Mouse (Mus musculus): Measurements from ENCODE around the gene Nop2. TPM values are rescaled to one million over a fixed set of nuclear protein-coding genes. Genes with fewer than 3 reads are reported as not detected.

Nop2 gene
- total RNA-seq, 2 experiments from 2014 or later: 36.5 to 36.8 TPM

DNA sequence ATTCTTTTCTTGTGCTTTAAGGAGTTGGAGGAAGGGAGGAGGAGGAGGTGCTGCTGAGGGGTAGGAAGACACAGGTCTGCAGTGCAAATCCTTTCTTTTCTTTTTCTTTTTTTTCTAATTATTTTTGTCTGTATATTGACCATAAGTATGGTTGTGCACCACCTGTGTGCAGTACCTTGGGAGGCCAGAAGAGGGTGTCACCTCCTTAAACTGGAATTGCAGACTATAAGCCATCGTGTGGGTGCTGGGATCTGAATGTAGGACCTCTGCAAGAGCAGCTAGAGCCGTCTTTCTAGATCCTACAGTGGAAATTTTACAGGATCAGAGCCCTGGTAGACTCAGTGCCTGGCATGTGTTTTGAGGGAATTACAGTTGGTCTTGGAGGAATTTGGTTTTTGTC is 24.0 kb upstream of the Nop2 start:
- no peak for DNase-seq (ENCODE audit: low spot score in 2 of 2)

DNA sequence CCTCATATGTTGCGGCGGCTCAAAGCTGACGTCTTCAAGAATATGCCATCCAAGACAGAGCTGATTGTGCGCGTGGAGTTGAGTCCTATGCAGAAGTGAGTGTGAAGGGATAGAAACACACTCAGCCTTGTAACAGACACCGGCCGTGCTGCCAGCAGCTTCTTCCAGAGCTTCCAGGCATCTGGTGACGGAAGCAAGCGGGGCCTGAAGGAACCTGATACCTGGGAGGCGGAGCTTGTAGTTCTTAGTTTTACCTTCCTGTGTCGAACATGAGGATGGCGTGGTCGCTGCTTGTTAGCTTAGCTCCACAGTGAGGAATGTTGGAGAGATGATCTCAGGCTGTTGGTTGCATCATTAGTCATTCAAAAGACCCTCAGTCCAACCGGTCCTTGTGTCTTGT is 22.3 kb upstream of the Nop2 start:
- DNase-seq (ENCODE audit: low spot score in 2 of 2): no peak

DNA sequence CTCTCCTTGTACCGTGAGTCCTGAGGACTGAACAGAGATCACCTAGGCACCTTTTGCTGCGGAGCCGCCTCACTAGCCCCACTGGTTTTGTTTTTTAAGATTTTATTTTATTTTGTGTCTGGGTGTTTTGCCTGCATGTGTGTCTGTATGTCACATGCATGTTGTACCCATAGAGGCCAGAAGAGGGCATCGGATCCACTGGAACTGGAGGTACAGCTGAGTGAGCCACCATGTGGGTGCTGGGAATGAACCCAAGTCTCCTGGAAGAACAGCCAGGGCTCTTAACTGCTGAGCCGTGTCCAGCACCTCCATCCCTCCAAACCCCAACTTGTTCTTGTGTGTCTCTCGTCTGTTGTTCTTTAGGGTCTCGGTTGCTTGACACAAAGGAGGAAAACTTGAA is 20.8 kb upstream of the Nop2 start:
- no peak for DNase-seq (ENCODE audit: low spot score in 2 of 2)

DNA sequence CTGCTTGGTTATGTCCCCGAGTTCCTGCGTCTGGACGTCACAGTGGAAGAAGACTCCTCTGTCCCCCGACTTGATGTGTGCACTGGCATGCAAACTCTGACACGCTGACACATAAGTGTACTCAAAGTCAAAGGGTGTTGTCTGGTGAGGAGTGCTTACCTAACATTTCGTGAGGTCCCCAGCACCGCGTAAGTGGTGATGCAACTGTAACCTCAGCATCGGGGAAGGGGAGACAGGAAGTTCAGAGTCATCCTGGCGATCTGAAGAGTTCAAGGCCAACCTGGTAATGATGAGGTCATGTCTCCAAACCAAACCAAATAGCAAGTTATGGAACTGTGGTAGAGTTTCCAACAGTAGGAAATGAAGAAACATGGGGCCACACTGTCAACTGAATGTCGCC is 19.2 kb upstream of the Nop2 start:
- DNase-seq (ENCODE audit: low spot score in 2 of 2): no peak

DNA sequence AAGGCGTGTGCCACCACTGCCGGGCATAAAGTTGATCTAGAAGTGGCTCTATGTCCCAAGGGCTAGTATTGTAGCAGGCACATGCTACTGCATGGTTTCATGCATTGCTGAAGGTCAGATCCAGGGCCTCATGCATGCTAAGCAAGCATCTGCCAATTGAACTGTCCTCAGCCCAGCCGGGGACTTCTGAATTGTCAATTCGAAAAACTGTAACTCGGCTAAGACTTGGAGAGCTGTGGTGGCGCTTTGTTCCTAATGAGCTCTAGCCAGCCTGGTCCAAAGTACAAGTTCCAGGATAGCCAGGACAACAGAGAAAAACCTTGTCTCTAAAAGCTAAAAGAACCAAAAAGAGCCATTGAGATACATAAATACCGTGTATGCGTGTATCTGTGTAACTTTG is 12.3 kb upstream of the Nop2 start:
- no peak for DNase-seq (ENCODE audit: low spot score in 2 of 2)

DNA sequence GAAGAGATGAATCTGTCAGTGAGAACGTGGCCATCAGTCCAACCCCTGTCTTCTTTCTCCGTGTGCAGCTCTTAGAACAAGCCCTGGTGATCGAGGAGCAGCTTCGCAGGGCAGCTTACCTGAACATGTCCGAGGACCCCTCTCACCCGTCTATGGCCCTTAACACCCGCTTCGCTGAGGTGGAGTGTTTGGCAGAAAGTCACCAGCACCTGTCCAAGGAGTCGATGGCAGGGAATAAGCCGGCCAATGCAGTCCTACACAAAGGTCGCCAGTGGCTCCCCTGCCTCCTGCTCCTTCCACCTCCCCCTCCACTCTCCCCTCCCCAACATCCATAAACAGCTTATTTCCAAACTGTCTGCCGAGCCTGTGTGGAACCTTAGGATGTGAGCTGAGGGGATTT is 3.0 kb upstream of the Nop2 start:
- no peak for DNase-seq (ENCODE audit: low spot score in 2 of 2)

DNA sequence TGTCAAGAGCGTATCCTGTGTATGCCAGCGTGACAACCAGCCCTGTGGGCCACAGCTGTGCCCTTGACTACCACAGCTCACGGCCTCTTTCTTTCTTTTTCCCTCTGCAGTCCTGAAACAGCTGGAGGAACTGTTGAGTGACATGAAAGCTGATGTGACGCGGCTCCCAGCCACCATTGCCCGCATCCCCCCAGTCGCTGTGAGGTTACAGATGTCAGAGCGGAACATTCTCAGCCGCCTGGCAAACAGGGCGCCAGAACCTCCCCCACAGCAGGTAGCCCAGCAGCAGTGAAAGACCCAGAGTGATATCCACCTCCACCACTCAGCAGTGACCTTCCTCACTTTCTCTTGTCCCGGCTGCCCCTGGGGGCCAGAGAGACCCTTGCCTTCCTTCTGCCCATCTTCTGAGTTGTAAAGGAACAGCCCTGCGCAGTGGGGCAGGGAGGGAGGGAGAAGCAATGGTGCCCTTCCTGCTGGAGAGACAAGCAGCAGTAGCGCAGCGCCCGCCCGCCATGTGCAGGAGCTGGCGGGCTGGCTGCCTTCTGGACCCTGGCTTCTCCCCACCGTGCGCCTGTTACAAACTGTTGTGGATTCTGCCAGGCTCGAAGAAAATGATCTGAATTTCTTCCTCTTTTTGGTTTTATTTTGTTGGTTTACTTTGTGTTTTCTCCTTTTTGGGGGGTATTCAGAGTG is 1.9 kb upstream of the Nop2 start:
- DNase-seq (ENCODE audit: low spot score in 2 of 2): no peak

DNA sequence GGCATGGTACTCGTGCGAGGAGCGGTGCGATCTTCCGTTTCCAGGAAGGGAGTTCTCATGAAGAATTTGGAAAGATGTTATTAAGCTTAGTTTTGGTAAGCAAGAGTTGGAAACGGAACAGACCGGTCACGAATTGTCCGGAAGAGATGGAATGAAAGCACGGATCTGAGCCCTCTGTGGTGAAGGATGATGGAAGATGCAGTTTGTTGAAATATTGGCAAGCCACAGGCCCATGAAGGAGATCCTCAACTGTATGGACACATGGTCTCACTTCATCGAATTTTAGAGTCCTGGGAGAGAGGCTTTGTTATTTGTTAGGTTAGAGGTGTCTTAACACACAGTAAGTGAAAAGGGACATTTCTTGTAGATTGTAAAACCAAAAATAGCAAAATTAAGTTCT is 761 bp downstream of the Nop2 start:
- DNase-seq (ENCODE audit: low spot score in 2 of 2): no peak

DNA sequence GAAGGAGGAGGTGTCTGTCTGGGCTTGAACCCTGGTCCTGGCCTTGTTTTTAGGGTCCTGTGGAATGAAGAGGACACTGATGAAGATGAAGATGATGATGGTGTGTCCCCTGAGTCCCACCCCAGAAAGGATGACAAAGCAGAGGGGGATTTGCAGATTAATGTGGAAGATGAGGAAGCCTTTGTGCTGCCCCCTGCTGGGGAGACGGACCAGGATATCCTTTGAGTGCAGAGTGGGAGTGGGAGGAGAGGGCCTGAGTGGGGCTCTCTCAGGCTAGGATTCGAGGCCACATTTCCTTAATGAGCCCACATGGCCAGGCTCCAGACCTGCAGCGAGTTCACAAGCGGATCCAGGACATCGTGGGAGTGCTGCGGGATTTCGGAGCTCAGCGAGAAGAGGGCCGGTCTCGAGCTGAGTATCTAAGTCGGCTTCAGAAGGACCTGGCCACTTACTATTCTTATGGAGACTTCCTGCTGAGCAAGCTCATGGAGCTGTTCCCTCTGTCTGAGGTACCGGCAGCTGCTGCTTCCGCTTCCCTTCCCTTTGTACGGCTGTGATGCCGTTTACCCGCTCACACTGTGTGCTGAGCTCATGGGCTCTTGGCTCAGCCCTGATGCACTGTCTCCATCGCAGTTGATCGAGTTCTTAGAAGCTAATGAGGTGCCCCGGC is 5.4 kb downstream of the Nop2 start:
- DNase-seq (ENCODE audit: low spot score in 2 of 2): no peak

DNA sequence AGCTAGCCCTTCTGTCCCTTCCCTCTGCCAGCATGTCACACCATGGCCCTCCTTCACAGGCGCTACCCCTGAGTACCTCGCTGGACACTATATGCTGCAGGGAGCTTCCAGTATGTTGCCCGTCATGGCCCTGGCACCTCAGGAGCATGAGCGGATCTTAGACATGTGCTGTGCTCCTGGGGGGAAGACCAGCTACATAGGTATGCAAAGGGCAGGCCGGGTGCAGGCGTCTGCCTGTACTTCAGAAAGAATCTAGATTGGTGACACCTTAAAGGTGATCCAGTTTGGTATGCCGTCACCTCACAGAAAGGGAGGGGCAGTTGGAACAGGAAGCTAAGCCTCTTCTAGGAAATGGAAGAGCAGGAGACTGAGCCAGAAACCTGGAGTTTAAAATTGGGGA is 8.0 kb downstream of the Nop2 start:
- DNase-seq (ENCODE audit: low spot score in 2 of 2): no peak

DNA sequence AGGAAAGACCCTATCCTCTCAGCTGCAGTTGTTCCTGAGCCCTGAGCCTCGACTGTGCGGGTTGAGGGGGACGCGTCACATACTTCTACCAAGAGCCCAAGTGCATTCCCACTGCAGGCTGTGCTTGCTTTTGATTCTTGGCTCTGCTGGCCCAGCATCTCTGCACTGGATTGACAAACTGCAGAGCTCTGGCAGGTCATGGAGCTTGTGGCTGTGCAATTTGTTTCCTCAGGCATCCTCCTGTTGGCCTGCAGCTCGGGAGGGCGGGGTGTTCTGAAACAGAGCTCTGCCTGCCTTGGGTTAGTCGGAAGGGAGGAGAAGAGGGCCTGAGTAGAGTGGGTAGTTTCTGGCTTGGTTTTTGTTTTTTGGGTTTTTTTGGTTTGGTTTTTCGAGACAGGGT is 10.7 kb downstream of the Nop2 start:
- no peak for DNase-seq (ENCODE audit: low spot score in 2 of 2)

DNA sequence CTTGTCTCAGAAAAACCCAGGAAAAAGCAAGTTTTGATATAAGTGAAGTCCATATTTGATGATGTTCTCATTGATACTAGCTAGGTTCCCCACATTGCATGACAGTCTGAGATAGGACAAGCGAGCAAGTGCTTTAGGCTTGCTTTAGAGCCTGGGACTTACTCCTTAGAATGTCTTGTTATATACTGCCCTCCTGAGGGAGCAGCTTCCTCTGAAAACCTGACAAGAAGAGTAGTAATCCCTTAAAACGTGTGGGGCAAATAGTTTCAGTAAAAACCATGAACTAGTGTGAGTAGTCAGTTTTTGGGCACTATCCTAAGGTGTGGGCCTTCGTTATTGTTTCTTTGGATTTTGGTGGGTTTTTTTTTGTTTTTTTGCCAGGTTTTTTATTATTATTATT is 11.4 kb downstream of the Nop2 start:
- DNase-seq (ENCODE audit: low spot score in 2 of 2): no peak

DNA sequence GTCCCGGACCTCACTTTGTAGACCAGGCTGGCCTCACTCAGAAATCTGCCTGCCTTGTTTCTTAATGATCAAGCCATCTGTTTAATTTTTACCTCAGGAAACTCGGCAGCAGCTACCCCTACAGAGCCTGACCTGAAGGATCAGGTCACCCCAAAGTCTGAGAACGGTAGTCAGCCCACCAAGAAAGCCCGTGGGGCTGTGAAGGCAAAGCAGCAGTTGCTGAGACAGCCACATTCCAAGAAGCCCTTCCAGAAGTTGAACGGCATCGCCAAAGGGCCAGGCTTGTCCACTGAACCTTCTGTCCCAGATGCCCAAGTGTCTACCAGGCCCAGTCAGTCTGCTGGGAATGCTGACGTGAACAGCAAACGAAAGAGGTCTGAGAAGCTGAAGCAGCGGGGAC is 12.2 kb downstream of the Nop2 start:
- no peak for DNase-seq (ENCODE audit: low spot score in 2 of 2)

DNA sequence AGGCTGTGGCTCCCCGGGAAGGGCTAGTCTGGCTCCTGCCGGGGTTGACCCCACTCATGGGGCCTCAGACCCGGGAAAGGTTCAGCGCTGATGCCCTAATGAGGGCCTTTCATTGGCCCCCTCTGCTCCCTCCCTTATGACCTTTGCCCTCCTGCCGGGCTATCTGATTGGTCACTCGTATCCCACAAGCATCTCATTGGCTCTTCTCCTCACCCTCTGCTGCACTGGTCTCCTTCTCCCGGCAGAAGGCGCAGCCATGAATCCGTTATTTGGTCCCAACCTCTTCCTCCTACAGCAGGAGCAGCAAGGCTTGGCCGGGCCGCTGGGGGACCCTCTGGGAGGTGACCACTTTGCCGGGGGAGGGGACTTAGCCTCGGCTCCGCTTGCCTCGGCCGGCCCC is 13.3 kb downstream of the Nop2 start, which contains the start of gene Iffo1:
Iffo1 (plus strand) TSS at position 241 of the 400 bp plus-strand sequence.
- DNase-seq (ENCODE audit: low spot score in 2 of 2): peak; percentile 67 to 84

DNA sequence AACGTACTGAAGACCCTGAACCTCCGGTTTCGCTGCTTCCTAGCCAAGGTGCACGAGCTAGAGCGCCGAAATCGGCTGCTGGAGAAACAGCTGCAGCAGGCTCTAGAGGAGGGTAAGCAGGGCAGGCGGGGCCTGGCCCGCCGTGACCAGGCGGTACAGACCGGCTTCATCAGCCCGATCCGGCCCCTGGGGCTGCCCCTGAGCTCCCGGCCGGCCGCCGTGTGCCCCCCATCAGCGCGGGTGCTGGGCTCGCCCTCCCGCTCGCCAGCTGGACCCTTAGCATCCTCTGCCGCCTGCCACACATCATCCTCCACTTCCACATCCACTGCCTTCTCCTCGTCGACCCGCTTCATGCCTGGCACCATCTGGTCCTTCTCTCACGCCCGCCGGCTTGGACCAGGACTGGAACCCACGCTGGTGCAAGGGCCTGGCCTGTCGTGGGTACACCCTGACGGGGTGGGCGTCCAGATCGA is 13.8 kb downstream of the Nop2 start:
- DNase-seq (ENCODE audit: low spot score in 2 of 2): no peak

DNA sequence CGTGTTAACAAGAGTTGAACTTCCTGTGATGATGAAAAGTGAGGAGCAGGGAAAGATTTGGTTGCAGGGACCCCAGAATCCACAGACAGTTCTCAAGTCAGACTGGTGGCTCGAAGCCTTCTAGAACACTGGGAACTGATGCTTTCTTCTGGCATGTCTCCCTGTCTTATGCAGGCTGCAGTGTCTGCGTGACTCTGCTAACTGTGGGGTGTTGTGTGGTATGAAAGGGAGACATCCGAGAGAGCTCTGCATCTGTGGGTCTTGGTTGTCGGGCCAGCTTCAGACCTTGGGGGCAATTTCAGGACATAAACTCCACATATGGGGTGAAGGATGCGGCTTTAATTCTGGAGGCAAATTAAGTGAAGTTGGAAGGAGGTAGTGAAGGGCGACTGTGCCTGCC is 14.4 kb downstream of the Nop2 start:
- no peak for DNase-seq (ENCODE audit: low spot score in 2 of 2)

DNA sequence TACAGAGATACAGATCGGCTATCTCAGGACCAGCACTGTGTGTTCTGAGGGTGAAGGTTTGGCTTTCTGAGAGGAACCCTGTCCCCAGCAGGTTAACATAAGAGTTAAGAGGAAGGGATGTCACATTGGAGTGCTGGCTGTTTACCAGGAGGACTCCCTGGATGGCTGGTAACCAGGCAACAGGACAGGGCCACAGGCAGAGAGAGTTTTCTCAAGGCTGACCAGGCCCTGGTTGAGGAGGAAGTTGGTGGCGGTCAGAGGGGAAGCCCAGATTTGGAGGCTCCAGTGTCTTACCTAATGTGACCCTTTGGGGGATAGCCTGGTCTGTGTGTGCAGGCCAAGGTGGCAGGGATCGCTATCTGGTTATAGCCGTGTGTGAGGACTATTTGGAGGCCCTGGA is 15.1 kb downstream of the Nop2 start:
- peak in 1 of 2 experiments; percentile 35 for DNase-seq (ENCODE audit: low spot score in 2 of 2)

DNA sequence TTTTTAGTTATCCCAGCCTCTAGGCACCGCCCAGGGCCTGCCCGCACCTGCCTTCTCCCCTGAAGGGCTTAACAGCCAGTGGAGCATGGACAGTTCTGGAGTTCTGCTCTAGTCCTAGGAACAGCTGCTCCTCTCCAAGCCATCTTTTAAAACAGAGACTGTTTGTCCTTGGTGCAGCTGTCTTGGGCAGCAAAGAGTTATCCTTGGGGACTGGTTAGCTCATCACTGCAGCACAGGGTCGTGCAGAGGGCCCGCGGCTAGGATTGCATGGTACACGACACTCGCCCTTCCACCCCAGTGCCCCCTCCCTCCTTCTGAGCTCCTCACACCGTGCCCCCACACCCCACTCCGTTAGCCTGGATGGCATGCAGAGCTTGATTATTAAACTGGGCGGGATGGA is 15.6 kb downstream of the Nop2 start:
- no peak for DNase-seq (ENCODE audit: low spot score in 2 of 2)

DNA sequence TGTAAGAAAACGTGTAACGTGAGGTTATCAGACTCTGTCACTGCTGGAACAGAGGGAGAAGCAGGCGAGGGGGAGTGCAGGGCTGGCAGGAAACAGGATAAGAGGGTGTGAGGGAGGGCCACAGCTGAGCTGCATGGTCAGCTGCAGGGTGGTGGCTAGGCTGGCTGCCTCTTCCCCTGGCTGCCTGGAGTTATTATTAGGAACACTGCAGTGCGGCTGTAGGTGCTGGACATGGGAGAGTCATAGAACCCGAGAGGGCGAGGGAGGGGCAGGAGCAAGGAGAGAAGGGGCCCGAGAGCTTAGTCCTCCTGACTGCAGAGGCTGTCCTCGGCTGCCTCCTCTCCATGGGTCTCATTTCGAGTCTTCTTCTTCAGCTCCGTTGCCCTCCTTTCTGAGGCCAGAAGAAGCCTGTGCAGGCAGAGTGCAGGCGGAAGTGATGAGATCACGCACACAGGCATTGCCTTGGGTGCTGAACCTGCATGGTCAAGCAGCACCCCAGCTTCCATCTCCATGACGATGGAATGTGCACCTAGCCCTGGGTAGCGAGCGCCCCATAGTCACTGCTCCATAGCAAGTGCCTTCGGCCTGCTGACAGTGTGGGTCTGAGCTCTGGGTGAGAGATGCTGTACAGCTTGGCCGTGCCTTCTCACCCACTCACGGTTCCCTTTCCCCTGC is 16.7 kb downstream of the Nop2 start:
- no peak for DNase-seq (ENCODE audit: low spot score in 2 of 2)

DNA sequence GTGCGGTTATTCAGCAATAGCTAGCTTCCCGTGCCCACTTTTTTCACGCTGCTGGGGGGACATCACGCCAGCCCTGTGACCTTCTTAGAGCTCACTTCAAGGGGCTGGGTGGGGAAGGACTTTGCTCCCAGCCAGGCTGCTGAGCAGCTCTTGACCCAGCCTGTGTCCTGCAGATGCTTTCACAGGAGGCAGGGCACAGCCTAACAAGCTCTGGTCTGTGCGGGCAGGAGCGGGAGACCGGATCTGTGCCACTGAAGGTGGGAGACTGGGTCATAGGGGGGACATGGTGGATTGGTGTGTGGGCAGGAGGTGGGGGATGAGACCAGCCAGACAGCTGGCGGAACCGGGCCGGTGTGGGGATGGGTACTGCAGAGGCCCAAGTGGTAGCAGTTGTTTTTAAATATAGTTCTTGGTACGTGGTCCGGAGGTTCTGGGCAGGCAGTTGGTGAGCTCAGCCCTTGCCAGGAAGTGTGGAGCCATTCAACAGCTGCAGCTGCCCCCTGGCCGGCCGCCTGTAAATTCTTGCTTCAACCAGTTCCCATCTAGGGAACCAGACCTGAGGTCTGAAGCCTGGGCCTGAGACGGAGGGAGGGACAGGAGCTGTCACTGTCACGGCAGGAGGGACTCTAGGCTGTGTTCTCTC is 17.3 kb downstream of the Nop2 start:
- DNase-seq (ENCODE audit: low spot score in 2 of 2): no peak

DNA sequence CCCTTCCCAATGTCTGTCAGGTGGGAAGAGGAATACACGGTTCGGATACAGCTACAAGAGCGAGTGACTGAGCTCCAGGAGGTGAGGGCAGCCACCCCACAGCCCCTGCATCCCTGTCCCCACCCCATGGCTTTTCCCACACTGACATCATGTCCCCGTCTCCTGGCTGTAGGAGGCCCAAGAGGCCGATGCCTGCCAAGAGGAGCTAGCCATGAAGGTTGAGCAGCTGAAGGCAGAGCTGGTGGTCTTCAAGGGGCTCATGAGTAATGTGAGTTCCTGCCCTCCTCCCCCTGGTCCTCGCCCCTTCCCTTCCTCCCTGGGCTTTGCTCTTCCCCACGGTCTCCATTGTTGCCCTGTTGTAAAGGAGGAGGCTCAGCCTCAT is 17.9 kb downstream of the Nop2 start:
- DNase-seq (ENCODE audit: low spot score in 2 of 2): no peak

All from adrenal gland, postnatal 4 days (tissue).